Mouse (Mus musculus) small intestine, adult 2 months (tissue): ENCODE data around the gene Phykpl. TPM values are rescaled to one million over a fixed set of nuclear protein-coding genes. Genes with fewer than 3 reads are reported as not detected.

ENCODE experiments used
- H3K27ac ChIP-seq: fragments of 200-500 bp; 2 replicates; pipeline ENCODE4 v1.5.1; 2012; ENCODE audit warnings: low read depth, low read length, control low read depth, inconsistent platforms; ENCODE audit not compliant: insufficient read depth
- H3K27me3 ChIP-seq: fragments of 200-500 bp; 2 replicates; pipeline ENCODE4 v1.6.1; 2012; ENCODE audit warnings: mild to moderate bottlenecking, moderate library complexity, low read length, inconsistent platforms; ENCODE audit not compliant: control insufficient read depth, insufficient read depth
- H3K36me3 ChIP-seq: fragments of 200-500 bp; 2 replicates; pipeline ENCODE4 v1.6.1; 2012; ENCODE audit warnings: mild to moderate bottlenecking, low read length, control low read depth, inconsistent platforms; ENCODE audit not compliant: control insufficient read depth, insufficient read depth
- H3K4me1 ChIP-seq: fragments of 200-500 bp; 2 replicates; pipeline ENCODE4 v1.6.1; 2012; ENCODE audit warnings: low read length, inconsistent platforms, mixed read lengths; ENCODE audit not compliant: control insufficient read depth, insufficient read depth, insufficient read length
- H3K4me3 ChIP-seq: fragments of 200-500 bp; 2 replicates; pipeline ENCODE4 v1.5.1; 2012; ENCODE audit warnings: low read depth, mild to moderate bottlenecking, control low read depth, inconsistent platforms, low read length, moderate library complexity
- CTCF ChIP-seq: fragments of 200-500 bp; IDR thresholded peaks from 2 replicates; pipeline ENCODE4 v1.5.1; 2012; ENCODE audit warnings: low read depth, mild to moderate bottlenecking, control low read depth, inconsistent platforms, low read length, moderate library complexity, mixed read lengths; ENCODE audit not compliant: insufficient replicate concordance, insufficient read length; ENCODE audit errors: extremely low read depth
- POLR2A ChIP-seq: fragments of 200-500 bp; IDR thresholded peaks from 2 replicates; pipeline ENCODE4 v1.6.1; 2012; ENCODE audit warnings: low read depth, mild to moderate bottlenecking, control low read depth, inconsistent platforms, low read length, moderate library complexity
- WGBS: fragments of 180-500 bp; shearing (Covaris S2); methylation state at CpG from one replicate; pipeline ENCODE4 v1.1.7; 2018; 5-methylcytosine and 5-hydroxymethylcytosine counted together
- polyA plus RNA-seq: library from polyadenylated mRNA; depleted of rRNA; stranded (reverse); fragments of >200 nt; gene quantifications from 2 replicates; pipeline ENCODE4 v1.2.3, GENCODE M21; 2012

The Phykpl gene
- polyA plus RNA-seq, 1 experiment = 18.7 TPM

DNA sequence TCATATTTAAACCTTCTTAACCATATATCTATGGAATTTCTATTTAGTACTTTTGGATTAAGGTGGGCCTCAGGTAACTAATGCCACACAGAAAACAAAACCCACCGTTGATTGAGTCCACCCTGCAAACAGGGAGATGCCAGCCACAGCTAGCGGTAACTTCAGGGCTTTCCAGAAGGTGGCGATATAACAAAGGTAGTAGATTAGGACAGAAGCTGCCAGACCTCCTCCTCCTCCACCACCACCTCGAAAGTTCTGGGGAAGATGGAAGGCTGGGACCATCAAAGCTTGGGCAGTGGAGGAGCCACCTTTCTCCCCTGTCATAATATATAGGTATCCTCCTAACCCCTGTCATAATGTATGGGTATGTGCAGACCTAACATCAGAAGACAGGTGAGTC is 33.1 kb downstream of the Phykpl start:
- H3K4me3 ChIP-seq = no peak overlapping the region
- peaks cover 14% of the 10 kb centered on the region for H3K4me1 ChIP-seq
- peaks cover 4% of the 10 kb centered on the region; the same call in 1 of the 2 replicates for H3K36me3 ChIP-seq
- 0% methylated on average over 4 of the region's 4 CpGs for WGBS
- H3K27ac ChIP-seq = no peak overlapping the region
- TF ChIP-seq POLR2A = no peak
- peak; percentile 90; the same call in 1 of the 2 replicates for TF ChIP-seq CTCF
- no peaks in the 10 kb centered on the region for H3K27me3 ChIP-seq

DNA sequence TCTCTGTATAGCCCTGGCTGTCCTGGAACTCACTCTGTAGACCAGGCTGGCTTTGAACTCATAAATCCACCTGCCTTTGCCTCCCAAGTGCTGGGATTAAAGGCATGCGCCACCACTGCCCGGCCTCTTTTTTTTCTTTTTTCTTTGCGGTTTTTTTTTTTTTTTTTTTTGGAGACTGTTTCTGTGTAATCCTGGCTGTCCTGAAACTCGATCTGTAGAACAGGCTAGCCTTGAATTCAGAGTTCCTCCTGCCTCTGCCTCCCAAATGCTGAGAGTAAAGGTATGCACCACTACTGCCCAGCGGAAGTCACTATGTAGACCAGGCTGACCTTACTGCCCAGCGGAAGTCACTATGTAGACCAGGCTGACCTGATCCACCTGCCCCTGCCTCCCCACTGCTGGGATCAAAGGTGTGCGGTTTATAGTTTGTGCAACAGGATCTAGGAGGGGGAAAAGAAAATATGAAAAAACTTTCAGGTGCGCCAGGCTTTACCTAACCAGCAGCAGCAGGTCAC is 34.4 kb downstream of the Phykpl start:
- TF ChIP-seq POLR2A (no peak), CTCF (no peak)
- H3K4me3 ChIP-seq = peak overlapping the region; percentile 77
- peak overlapping the region; percentile 40 for H3K27ac ChIP-seq

DNA sequence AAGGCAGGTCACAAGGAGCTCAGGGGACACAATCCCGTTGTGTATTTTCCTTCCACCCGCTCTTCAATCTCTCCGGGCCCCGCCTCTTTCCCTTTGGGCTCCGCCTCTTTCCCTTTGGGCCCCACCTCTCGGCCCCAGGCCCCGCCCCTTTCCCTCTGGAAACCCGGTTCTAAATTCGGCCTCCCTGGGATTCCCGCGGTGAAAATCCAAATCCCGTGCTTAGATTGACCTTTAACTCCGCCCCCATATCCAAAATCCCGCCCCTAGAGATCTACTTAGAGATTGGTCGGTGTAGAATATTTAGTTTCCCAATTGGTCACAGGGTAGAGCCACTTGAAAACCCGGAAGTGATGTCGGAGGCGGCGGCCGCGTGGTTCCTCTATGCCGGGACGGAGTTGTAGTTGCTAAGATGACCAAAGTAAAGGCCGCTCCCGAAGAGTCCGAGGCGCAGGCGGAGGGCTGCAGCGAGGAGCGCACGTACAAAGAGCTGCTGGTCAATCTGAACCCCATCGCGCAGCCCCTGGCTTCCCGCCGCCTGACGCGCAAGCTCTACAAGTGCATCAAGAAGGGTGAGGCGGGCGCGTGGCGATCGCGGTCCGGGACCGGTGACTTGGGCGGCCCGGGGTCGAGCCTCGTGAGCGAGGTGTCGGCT is 35.0 kb downstream of the Phykpl start, which contains the start of gene Nhp2:
Gene Nhp2 (plus strand): TSS at position 327 of the 652 bp plus-strand sequence.
- peaks cover 22% of the 10 kb centered on the region for H3K36me3 ChIP-seq
- peak within 1 kb of the TSS; percentile 77 for H3K4me3 ChIP-seq
- under 1% methylated on average over 51 of the region's 51 CpGs for WGBS
- peaks cover 12% of the 10 kb centered on the region for H3K4me1 ChIP-seq
- TF ChIP-seq POLR2A (no peak; the same call in 1 of the 2 replicates), CTCF (no peak)
- no peaks in the 10 kb centered on the region for H3K27me3 ChIP-seq
- peak within 1 kb of the TSS; percentile 40 for H3K27ac ChIP-seq

More for the DNA sequence above, 34.4 kb downstream of the Phykpl start:
- WGBS = 32% methylated on average over 8 of the region's 8 CpGs
- H3K27me3 ChIP-seq = no peaks in the 10 kb centered on the region
- H3K36me3 ChIP-seq = peaks cover 16% of the 10 kb centered on the region
- peaks cover 14% of the 10 kb centered on the region for H3K4me1 ChIP-seq

DNA sequence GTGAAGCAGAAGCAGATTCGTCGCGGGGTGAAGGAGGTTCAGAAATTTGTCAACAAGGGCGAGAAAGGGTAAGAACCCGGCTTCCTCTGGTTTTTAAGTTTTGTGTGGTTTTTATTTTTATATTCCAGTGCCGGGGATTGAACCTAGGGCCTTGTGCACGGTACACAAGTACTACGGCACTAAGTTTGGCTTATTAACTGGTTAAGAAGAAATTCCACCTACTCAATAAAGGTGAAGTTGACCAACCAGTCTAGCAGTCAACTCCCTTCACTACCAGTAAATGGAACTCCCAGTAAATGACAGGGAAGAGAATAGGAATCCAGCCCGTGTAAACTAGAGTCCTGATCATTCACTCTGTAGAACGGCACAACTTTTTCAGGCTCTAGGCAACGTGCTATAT is 35.5 kb downstream of the Phykpl start:
- TF ChIP-seq CTCF (no peak), POLR2A (no peak)
- H3K27ac ChIP-seq = no peak overlapping the region
- peak overlapping the region; percentile 77 for H3K4me3 ChIP-seq
- peaks cover 7% of the 10 kb centered on the region; the same call in 1 of the 2 replicates for H3K4me1 ChIP-seq
- H3K36me3 ChIP-seq = peaks cover 28% of the 10 kb centered on the region
- no peaks in the 10 kb centered on the region for H3K27me3 ChIP-seq
- under 1% methylated on average over 11 of the region's 11 CpGs for WGBS

DNA sequence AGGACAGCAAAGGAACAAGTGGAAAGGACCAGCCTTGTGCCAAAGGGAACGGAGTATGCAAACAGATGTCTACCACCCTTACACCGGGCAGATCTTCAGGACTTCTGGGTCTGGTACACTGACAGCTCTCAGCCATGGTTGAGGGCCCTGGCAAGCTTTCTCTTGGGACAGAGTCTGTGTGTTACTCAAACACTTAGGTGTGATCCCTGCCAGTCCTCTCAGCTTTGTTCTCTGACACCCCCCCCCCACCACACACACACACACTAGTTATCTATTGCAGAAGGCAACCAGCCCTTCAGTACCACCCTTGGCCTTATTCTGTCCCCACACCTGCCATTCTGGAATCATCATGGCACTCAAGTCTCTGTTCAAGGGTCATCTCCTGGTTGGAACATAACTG is 37.2 kb downstream of the Phykpl start:
- Histone ChIP-seq H3K4me1 (peaks cover 5% of the 10 kb centered on the region; the same call in 1 of the 2 replicates), H3K4me3 (no peak overlapping the region), H3K27ac (no peak overlapping the region), H3K36me3 (peaks cover 40% of the 10 kb centered on the region), H3K27me3 (no peaks in the 10 kb centered on the region)
- 83% methylated on average over 2 of the region's 2 CpGs for WGBS
- no peak for TF ChIP-seq POLR2A
- TF ChIP-seq CTCF = no peak

DNA sequence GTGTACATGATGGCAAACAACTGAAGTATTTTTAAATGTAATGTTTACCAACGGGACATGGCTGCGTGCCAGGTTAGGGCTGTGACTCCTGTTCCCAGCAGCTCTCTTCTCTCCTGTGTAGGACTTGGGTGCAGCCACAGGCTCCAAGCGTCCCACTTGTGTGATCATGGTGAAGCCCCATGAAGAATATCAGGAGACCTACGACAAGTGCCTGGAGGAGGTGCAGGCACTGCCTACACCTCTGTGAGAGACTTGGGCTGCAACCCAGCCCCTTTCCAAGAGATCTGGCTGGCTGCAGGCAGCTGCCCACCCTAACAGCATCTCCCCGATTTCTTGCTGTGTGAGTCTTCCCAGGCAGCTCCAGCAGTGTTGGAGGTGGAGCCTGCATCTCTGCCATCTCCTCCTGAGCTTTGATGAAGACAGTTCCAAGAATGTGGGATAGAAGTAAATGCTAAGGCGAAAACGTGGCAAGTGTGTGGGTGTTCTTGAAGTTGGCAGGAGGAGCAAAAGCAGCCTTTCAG is 38.5 kb downstream of the Phykpl start:
- WGBS = 72% methylated on average over 7 of the region's 7 CpGs
- H3K4me1 ChIP-seq = peaks cover 5% of the 10 kb centered on the region; the same call in 1 of the 2 replicates
- peaks cover 53% of the 10 kb centered on the region for H3K36me3 ChIP-seq
- TF ChIP-seq CTCF (no peak), POLR2A (no peak)
- no peak overlapping the region for H3K27ac ChIP-seq
- H3K4me3 ChIP-seq = no peak overlapping the region
- no peaks in the 10 kb centered on the region for H3K27me3 ChIP-seq

DNA sequence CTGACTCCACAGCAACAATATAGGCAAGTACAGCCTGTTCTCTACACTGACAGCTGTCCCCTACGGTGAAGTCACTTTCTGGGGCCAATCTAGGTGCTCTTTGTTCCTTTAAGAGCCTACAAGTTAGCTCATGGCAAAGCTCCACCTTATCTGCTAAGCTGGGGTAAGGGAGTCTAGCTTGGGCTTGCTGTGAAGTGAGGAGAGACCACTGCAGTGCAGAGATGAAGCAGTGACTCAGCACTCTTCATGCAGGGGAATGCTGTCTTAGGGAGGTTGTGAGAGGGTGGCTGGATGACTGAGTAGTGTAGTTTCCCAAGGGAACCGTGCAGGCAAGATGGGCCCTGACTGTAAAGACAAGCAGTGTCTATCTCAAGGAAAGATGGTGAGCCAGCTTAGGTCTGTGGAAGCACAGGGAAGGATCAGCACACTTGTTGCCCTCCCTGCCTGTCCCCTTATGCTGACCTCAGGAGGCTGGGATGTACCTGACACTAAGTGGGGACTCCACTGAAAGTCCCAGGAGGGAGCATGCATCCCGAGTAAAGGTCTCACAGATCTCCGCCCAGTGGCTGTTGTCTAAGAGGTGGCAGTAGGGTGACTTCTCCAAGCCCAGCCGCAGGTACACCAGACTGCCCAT is 40.7 kb downstream of the Phykpl start:
- Histone ChIP-seq H3K4me3 (no peak overlapping the region), H3K27me3 (no peaks in the 10 kb centered on the region), H3K27ac (no peak overlapping the region), H3K4me1 (0 out of 2 replicates have a peak, but pooled peaks cover 3% of the 10 kb centered on the region), H3K36me3 (peaks cover 60% of the 10 kb centered on the region)
- TF ChIP-seq CTCF (no peak), POLR2A (no peak)
- WGBS = 69% methylated on average over 5 of the region's 5 CpGs
